Mouse (Mus musculus): Measurements from ENCODE around the gene Prep.
A peak's percentile ranks its signal among the peaks of the same experiment; 100 is the strongest.
"Not testable (repeated sequence)": the region's sequence is repeated elsewhere in the genome, so short reads cannot be mapped to it uniquely, and the experiment has no call there.

Gene Prep

DNA sequence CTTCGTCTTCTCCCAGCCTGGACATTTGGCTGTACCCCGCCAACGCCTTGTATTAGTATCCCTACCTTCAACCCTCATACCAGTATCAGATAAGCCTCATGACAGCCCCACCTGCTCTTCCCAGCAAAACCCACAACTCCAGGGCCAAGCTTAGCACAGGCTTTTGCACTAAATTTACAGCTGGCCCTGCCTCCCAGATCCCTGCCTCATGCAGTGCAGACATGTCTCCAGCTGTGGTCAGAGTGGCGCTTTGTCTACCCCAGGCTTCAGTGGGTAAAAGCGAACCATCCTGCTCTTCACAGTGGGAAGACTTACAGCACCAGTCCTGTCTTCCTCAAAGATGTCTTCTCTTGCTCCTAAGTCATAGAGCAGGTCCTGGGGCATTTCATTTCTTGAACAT, 49.8 kb downstream of the Prep start:
- DNase-seq (ENCODE audit: extremely low spot score) = no peak

DNA sequence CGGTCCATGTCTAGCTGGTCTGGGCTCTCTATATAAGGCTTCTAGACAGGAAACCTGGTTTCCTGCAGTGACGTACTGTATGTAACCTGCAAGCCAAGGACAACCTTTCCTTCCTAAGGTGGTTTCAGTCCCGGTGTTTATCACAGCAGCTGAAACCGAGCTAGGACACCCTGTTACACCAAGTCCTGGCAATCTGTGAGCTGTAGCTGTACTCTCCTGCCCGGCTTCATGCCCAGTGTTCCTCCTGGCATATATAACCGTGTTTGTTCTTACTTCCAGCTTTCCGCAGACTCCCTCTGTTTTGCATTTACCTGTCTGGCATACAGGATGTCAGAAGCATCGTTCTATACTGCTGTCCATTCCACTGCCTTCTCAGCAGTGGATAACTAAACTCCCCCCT, 51.4 kb downstream of the Prep start:
- no peak for DNase-seq (ENCODE audit: extremely low spot score)

DNA sequence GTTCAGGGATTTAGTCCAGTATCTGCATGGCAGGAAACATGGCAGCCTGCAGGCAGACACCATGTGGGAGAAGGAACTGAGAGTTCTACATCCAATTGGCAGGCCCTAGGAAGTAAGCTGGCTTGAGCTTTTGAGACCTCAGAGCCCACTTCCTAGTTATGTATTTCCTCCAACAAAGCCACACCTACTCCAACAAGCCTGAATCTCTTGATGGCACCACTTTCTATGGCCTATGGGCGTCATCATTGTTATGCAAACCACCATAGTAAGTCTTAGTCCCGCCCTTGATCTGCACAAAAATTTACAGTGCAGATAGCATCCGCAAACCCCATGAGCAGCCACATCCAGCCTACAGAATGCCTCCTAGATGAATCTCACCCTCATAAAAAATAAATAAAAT, 54.6 kb downstream of the Prep start:
- DNase-seq (ENCODE audit: extremely low spot score) = no peak

DNA sequence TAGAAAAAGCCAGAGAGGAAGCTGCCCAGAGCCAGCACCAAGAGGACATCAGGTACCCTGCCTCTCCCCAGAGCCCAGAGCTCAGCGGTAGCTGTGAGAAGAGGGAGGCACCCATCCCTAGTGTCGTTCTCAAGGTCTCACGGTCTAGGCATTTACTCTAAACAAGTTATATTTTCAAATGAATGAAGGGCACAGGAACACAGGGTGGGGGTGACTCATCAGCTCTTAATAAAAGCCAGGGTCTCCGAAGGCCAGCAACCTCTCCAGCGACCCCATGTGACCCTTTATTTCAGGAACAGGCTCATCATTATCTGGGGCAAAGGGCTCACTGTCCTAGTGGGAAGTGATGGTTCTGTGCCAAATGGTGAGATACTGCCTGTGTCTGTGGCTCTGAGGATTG, 55.5 kb downstream of the Prep start:
- DNase-seq (ENCODE audit: extremely low spot score) = no peak

DNA sequence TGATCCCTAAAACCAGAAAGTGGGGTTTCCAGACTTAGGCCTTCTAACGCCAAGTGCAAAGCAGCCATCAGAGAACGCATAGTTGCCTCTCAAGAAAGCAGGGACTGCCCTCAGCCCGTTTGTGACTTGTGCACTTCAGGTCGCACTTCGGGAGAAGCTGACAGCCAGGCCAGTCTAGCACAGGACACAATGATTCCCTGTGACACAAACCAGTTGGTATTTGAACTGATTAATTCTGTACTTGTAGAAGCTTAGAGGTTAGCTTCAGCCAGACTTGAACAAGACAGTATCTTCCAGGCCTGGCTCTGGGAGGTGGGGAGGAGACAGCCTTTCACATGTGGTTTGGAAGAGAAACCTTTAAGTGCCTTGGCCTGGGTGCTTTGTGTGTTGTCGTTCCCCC, 56.0 kb downstream of the Prep start:
- no peak for DNase-seq (ENCODE audit: extremely low spot score)

DNA sequence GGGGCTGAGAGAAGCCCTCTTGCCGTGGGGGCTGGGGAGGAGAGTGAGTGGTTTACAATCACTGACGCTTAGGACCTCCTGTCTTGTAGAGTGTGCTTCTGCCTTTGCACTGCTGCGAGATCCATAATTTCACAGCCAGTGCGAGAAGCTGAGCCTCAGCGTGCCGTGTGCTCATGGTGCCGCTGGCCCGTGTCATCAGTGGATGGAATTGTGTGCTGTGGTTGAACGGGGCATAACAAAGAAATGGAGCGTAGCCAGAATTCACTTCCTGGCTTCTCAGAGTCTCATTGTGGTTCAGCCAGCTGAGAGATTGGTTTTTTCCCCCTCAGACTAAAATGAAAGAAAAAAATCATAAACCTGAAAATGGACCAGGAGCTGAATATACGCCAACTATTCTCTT, 62.1 kb downstream of the Prep start:
- DNase-seq (ENCODE audit: extremely low spot score) = no peak

DNA sequence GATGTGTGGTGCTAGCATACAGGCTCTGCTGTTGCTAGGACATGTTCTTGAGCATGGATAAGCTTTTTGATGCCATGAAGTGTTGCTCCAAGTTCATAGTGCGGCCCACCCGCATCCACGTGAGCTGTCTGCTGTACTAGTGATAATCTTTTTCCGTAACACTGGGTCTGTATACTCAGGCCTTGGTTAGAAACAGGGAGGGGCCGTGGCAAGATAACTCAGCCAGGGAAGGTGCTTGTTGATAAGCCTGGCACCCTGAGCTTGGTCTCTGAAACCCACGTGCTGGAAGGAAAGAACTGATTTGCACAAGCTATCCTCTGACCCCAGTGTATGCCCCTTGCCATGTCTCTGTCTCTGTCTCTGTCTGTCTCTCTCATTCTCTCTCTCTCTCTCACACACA, 63.0 kb downstream of the Prep start:
- no peak for DNase-seq (ENCODE audit: extremely low spot score)

DNA sequence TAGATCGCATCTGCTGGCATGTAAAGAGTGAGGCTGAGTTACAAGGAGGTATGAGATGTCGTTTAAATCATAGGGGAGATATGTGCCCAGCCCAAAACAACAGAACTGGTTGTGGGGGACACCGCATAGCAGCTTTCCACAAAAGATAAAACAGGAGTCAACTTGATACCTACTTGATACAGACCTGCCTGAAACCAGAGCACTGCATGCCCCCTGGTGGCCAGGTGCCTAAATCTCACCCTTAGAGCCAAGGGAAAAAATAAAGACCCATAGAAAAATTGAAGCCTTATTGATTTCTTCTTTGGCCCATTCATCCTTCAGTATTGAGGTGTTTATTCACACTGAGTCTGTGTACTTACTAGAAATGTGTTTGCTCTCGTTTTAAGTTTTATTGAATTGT, 65.4 kb downstream of the Prep start:
- peak; percentile 14 for DNase-seq (ENCODE audit: extremely low spot score)

DNA sequence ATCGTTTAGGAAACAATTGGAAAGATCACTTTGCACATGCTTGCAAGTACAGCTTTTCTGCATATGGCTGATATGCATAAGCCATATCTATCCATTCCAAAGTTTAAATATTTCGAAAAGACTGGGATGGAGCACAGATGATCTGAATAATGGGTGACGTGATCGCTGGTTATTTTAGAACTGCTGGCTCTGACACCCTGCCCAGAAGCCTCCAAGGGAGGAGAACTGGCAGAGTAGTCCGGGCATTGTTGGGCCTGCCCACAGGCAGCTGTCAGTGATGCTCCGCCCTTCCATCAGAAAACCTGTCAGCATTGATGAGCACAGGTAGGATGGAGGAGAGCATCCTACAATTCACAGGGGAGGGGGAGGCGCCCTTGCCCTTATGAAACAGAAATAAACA, 69.8 kb downstream of the Prep start:
- no peak for DNase-seq (ENCODE audit: extremely low spot score)

DNA sequence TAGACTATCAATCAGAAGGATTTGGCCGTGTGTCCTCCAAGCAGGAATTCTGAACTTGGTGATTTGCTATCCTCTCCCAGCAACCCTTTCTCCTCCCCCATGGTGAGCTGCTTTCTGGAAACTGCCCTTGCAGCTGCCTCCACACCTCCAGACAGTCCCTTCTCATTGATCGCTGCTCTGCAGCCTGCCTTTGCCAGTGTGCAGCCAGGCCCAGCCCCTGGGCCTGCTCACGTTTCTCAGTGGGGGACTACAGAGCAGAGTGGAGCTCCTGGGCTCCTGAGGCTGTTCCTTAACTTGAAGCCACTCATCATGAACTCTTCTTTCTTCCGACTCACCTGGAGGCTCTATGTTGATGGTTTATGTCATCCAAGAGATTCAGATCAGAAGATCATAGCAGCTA, 72.9 kb downstream of the Prep start:
- no peak for DNase-seq (ENCODE audit: extremely low spot score)

DNA sequence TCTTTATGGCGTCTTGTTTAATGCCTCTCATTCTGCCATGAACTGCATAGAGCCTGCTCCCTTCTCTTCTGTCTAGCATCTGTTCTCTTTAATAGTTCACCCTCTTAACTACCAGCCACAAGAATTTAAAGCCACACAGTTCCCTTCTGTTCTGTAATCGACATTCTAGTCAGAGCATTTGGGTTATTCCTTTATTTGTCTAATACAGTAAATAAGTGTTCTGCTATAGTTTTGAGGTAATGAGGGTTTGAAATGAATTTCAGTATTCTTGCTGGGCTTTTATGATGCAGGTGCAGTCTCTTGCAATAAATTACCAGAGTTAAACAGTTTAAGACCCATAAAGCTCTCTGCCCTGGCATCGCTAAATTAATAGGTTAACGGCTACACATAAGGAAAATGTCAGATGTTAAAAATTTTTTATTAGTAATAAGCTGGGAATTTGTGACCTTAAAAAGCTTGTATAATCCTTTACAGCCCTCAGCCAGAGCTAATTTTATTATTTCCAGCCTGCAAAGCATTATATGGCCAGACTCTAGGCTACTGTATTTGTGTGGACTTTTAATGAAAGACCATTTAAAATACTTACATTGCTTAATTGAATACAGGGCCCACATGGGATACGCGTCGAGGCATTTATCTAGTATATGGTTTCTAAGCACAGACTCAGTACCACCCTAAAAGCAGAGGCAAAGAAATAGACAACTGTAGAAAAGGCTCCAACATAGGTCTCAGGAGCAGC, 73.6 kb downstream of the Prep start:
- no peak for DNase-seq (ENCODE audit: extremely low spot score)

DNA sequence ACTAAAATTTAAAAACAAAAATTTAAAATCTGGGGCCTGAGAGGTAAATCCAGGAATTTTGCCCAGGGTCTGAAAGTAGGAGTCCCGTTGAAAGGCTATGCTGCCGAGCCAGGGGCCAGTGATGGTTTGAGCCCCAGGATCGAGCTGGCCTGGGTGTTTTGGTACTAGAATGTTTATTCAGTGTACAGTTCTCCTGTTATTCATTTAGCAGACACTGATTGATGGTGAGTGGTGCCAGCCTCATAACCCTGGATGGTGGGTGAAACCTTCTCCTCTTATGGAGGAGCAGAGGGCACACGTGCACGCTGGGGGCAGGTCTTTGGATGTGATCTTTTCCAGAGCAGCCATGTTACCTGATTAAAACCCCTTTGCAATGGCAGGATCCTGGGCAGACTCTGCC, 75.4 kb downstream of the Prep start:
- no peak for DNase-seq (ENCODE audit: extremely low spot score)

DNA sequence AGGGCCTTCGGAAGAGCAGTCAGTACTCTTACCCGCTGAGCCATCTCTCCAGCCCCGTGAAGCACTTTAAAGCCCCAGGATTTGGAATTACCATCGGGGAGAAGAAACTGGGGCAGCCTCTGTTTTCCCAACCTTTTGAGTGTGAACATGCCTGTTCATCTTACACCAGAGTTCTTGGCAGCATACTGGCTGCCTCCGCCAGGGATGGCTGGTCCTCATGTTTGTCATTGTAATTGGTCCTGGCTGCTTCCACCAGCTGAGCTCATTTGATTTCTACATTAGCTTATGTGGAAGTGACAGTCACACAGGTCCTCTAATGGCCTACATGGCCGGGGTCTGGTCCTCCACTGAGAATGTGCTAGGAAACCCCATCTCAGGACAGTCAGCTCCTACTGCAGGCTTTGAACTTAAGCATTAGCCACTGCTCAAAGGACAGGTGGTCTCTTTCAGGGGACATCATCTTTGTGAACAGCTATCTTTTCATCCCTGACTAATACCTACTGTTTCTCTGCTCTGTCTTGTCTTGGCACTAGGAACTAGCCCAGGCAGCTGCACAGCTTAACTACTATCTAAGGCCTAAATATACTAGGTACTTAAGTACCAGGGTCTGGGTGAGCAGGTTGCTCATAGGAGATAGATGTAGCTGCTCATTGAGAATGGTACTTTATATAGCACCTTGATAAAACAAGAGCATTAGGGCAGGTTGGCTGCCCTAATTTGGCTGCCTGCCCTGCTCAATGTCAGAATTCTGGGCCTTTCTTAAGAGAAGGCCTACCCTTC, 77.2 kb downstream of the Prep start:
- DNase-seq (ENCODE audit: extremely low spot score) = no peak

DNA sequence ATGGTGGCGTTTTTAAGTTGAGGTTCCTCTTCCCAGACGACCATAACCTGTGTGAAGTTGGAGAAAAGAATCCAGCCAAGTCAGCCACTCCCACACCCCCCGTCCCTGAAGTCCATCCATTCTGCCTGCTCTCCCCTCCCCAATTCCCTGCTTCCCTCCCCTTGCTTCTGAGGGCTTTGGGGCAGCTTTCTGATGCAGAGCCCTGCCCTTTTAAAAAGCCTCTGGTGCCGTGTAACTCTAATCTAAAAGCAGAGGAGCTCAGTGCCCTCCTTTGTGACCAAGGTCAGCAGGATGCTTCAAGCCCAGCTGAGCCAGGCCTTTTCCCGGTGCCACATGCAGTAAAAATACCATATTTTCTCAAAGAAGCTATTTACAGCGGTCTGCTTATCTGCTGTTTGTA, 79.8 kb downstream of the Prep start:
- peak; percentile 20 for DNase-seq (ENCODE audit: extremely low spot score)

DNA sequence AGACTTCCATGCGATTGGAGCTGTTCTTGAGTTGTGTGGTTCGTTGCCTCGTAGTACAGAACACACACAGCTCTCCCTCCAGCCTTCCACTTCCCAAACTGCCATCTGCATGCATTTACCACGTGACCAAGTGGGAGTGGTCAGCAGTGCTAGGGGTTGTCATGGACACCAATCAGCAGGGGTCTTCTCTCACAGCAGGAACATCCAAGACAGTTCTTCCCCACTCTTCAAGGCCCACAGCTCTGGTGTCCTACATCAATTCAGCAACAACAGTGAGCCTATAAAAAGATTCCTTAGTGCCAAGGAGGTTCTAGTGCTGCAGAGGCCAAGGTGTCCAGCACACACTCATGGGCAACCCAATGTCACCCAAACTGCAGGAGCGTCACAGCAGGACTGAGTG, 84.1 kb downstream of the Prep start:
- DNase-seq (ENCODE audit: extremely low spot score) = peak; percentile 31

DNA sequence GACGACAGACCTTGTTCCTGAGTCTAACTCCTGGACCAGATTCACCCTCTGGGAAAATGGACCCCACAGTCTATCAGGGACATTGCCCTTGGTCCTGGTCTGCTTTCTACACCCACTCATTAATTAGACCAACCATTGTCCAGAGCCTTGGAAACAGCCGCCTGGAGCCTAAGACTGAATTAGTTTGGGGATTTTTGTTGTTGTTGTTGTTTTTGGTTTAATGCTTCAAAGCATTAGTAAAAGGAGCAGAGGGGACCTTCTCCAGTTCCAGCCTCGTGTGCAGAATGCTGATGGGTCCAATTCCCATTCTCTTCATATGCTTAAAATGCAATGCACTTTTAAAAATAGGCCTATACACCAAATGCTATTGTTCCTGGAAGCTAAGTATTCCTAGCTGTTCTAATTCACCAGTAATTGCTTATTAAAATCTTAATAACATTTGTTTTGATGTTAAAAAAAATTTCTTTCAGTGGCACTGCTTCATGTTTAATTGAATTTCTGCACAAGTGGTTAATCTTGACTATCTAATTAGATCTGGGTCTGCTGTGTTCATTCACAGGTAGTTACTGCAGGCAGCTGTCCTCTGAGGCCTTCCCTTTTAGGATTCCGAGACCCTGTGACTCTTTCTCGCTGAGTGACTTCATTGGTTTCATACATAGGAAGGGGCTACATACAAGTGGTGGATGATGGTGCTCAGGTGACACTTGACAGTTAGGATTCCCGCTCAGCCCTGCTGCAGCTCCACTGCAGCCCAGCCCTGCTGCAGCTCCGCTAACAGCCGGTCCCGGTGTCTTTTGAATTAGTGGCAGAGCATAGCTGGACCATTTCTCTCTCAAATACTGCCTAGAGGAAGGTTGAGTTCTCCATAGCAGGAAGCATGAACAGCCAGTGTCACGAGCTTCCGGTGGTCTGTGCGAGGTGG, 85.0 kb downstream of the Prep start:
- DNase-seq (ENCODE audit: extremely low spot score) = no peak

DNA sequence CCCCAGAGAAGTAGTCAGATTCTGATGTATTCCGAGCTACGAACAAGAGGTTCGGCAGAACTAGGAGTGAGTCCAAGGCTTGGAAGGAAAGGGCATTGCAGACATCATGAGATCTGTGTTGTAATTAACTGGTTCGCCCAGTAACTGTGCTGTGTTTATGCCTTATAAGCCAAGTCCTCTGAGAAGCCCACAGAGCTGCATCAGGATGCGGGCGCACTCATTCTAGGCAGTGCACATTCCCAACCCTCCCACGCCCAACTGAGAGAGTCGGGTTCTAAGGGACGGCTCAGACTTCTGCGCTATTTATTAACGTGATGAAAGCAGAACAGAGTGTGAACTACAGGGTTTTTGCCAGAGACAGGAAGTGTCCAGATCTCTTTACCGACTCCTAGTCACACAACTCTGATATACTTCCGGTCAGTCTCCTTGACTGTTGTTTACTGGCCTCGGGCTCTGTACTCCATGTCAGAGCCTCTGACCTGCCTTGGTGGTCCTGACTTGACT, 87.6 kb downstream of the Prep start:
- DNase-seq (ENCODE audit: extremely low spot score) = no peak

DNA sequence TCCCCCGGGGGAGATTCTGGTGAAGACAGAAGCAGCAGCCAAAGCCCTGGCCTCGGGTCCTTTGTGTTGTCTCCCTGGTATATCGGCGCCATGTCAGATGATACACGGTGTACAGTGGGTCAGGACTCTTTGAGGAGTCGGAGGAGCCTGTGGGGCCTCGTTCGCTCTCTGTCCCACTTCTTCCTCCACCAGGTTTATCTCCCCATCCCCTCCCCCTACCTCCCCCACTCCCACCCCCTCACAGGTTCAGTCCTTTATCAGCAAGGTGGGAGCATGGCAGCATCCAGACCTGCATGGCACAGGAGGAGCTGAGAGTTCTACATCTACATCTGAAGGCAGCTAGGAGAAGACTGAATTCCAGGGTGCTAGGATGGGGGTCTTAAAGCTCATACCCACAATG, 98.8 kb downstream of the Prep start:
- no peak for DNase-seq (ENCODE audit: extremely low spot score)

DNA sequence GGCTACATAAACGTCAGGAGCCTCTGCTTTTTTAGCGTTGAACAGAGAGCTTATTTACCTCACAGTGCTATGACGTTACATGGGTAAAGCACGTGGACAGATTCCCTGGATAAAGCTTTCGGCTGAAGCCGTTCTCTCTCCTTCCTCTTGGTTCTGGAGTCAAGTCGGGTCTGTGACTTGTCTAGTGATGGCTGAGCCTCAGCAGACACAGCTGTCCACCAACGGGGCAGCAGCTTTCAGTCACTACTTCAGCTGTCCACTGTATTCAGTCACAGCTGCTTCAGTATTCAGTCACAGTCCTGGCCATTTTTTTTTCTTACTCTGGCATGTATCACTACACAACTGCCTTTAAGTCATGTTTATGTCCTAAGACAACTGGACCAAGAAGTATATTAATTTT, 106.9 kb downstream of the Prep start:
- DNase-seq (ENCODE audit: extremely low spot score) = no peak

DNA sequence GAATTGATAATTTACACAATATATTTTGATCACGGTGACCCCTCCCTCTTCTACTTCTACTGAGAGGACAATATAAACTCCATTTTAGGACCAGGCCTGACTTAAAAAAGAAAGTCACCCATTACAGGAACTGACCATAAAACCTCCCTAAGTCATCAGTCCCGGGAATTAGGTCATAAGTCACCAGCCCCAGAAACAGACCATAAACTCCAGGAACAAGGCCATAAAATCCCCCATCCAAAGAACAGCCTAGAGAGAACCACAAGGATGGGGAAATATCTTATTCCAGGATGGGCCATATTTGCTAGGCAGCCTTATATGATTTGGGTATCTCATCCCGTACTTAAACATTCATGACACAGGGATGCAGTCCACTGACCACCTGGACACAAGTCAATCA, 107.3 kb downstream of the Prep start:
- DNase-seq (ENCODE audit: extremely low spot score) = no peak

DNA sequence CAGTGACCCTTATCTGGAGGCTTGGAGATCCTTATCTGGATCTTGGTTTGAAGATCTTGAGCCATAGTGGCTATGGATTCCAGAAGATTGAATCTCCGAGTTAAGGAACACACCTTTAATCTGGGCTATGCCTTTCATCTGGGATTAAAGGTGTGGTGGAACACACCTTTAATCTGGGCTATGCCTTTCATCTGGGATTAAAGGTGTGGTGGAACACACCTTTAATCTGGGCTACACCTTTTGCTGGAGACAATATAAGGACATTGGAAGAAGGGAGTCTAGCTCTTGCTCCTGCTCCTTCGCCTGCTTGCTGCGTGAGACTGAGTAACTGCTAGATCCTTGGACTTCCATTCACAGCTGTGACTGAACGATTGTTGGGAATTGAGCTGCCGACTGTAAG, 110.8 kb downstream of the Prep start, which contains the start of gene Popdc3:
Gene Popdc3 (plus strand): TSS at position 301 of the 400 bp plus-strand sequence.
- DNase-seq (ENCODE audit: extremely low spot score) = not testable (repeated sequence)

DNA sequence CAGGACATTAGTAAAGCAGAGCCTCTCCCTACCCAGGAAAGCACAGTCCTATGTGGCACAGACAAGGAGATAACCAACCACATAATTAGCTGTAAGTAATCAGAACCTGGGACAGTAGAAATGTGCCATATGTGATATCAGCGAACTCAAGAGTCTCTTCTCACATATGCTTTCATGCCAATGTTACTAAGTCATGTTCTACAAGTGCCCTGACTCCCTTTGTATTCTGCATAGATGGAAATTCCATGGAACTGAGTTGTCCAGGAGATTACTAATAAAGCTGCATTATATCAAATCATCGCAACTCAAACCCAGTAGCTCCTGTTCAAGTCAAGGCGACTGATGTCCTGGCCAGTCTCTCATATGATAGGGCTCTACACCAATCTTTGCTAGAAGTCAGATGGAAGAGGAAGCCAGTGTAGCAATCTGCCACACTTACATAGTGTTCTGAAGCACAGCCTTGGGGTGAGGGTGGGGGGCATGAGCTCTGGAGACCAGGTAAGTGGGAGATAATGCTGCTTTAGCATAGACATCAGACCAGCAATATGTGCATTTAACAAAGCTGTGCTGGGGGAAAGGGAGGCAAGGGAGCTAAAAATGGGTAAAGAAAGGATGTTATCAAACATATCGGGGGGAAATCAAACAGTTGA, 113.8 kb downstream of the Prep start:
- no peak for DNase-seq (ENCODE audit: extremely low spot score)

All from embryo, embryonic 9.5 days (tissue).